13 mouse cellular contexts compared by ENCODE assay signal in genomic region chr9:62932575-62933339, GRCm38 (mm10). TPM values are rescaled to one million over a fixed set of nuclear protein-coding genes. Genes with fewer than 3 reads are reported as not detected.
DNase-seq lines count a peak whose midpoint lies in the region; ATAC-seq and TF ChIP-seq lines count a peak whose summit lies in the region.
"Had no signal": no experiment of that assay in that cellular context is flagged by ENCODE, and none has a peak within 500 bp of the region (broad histone marks: within the 10 kb centered on the region; RNA-seq: fewer than 3 reads in every experiment).

No protein-coding gene starts in this region.

- no peak for TF ChIP-seq EP300 in heart, postnatal 0 days (IDR thresholded peaks at IDR 0.05; ENCODE audit: low read depth)

- H3K4me3 ChIP-seq in heart, embryonic 10.5 days: no peak overlapping the region
- H3K4me3 ChIP-seq in lung, embryonic 16.5 days (ENCODE audit: low read length): no peak overlapping the region
- H3K4me3 ChIP-seq in heart, postnatal 0 days (ENCODE audit: low read depth, low read length): no peak overlapping the region
- H3K4me3 ChIP-seq: neural tube, embryonic 13.5 days had no signal

- peak overlapping the region; percentile 7; the same call in 1 of the 2 replicates for H3K27ac ChIP-seq in heart, embryonic 10.5 days
- H3K27ac ChIP-seq in lung, embryonic 16.5 days (ENCODE audit: low read length): 0 out of 2 replicates have a peak overlapping the region, but pooled peaks have one; percentile 12
- peak overlapping the region; percentile 58 for H3K27ac ChIP-seq in heart, postnatal 0 days (ENCODE audit: low read depth)
- H3K27ac ChIP-seq: neural tube, embryonic 13.5 days had no signal

- H3K9me3 ChIP-seq in heart, embryonic 10.5 days: no peaks in the 10 kb centered on the region
- no peaks in the 10 kb centered on the region for H3K9me3 ChIP-seq in lung, embryonic 16.5 days (ENCODE audit: control insufficient read depth, low read length)
- no peaks in the 10 kb centered on the region for H3K9me3 ChIP-seq in heart, postnatal 0 days (replicated peaks; ENCODE audit: control insufficient read depth, low read length)
- H3K9me3 ChIP-seq: neural tube, embryonic 13.5 days had no signal

- H3K36me3 ChIP-seq in heart, embryonic 10.5 days: no peaks in the 10 kb centered on the region
- H3K36me3 ChIP-seq in lung, embryonic 16.5 days (ENCODE audit: control insufficient read depth, insufficient read depth, low read length): 0 out of 2 replicates have a peak, but pooled peaks cover 2% of the 10 kb centered on the region
- H3K36me3 ChIP-seq in heart, postnatal 0 days (replicated peaks; ENCODE audit: control insufficient read depth, insufficient read depth, low read length): no peaks in the 10 kb centered on the region
- H3K36me3 ChIP-seq: neural tube, embryonic 13.5 days had no signal

- H3K4me1 ChIP-seq in heart, embryonic 10.5 days: peaks cover 30% of the 10 kb centered on the region
- peaks cover 22% of the 10 kb centered on the region for H3K4me1 ChIP-seq in lung, embryonic 16.5 days (replicated peaks; ENCODE audit: control insufficient read depth, insufficient read depth, low read length)
- peaks cover 20% of the 10 kb centered on the region for H3K4me1 ChIP-seq in heart, postnatal 0 days (ENCODE audit: control insufficient read depth, insufficient read depth)

- no peak overlapping the region for H3K4me2 ChIP-seq in lung, embryonic 16.5 days (ENCODE audit: low read depth, low read length)
- no peak overlapping the region for H3K4me2 ChIP-seq in heart, postnatal 0 days (ENCODE audit: low read depth, low read length)
- H3K4me2 ChIP-seq: neural tube, embryonic 13.5 days had no signal

- ATAC-seq in lung, embryonic 16.5 days (ENCODE audit: low read depth): no peak
- no peak for ATAC-seq in heart, postnatal 0 days (ENCODE audit: insufficient read depth, low read depth)

- no peak for DNase-seq in heart, embryonic 10.5 days (ENCODE audit: low spot score)
- DNase-seq in heart, adult 11 months: no peak
- no peak for DNase-seq in lung, postnatal 14 days
- DNase-seq in heart, postnatal 0 days (ENCODE audit: low spot score): peak; percentile 39
- peak; percentile 30 for DNase-seq in skeletal muscle tissue, adult 2 months (ENCODE audit: low read depth, low spot score)
- no peak for DNase-seq in cerebellum, postnatal 25 days
- DNase-seq in gastrocnemius, adult 18-20 months (ENCODE audit: low spot score): no peak
- DNase-seq: kidney, adult 8-10 months; layer of hippocampus, adult 9-11 months; midbrain, embryonic 14.5 days; right cerebral cortex, adult 18-20 months had no signal

- no peak for TF ChIP-seq CTCF in heart, postnatal 0 days (IDR thresholded peaks at IDR 0.05; ENCODE audit: low read depth)

- H3K27me3 ChIP-seq in heart, embryonic 10.5 days (ENCODE audit: insufficient read depth, poor library complexity, severe bottlenecking): no peaks in the 10 kb centered on the region
- no peaks in the 10 kb centered on the region for H3K27me3 ChIP-seq in lung, embryonic 16.5 days (ENCODE audit: control insufficient read depth, insufficient read depth, low read depth, low read length)
- no peaks in the 10 kb centered on the region for H3K27me3 ChIP-seq in heart, postnatal 0 days (ENCODE audit: control insufficient read depth, insufficient read depth, low read length)
- H3K27me3 ChIP-seq: neural tube, embryonic 13.5 days had no signal

- WGBS in heart, embryonic 10.5 days: 60% methylated on average over 4 of the region's 4 CpGs
- WGBS in lung, embryonic 16.5 days: 61% methylated on average over 4 of the region's 4 CpGs
- WGBS in heart, postnatal 0 days: 27% methylated on average over 4 of the region's 4 CpGs

- no peak overlapping the region for H3K9ac ChIP-seq in lung, embryonic 16.5 days (ENCODE audit: low read length)
- H3K9ac ChIP-seq in heart, postnatal 0 days (replicated peaks; ENCODE audit: low read depth, low read length): no peak overlapping the region
- H3K9ac ChIP-seq: neural tube, embryonic 13.5 days had no signal

RNA-seq across cellular contexts. Expression of gene Pias1, which starts 55.0 kb away (rescaled TPM):
- 40.8 and 43.8 TPM in 2 replicates for polyA plus RNA-seq in heart, embryonic 10.5 days (2016; fragmentation: Nextera tagmentation; extraction: Ambion mirVana)
- 88.7 and 91.8 TPM in 2 replicates for polyA plus RNA-seq in lung, embryonic 16.5 days (2015; fragmentation: Nextera tagmentation; extraction: Ambion mirVana)
- total RNA-seq in heart, postnatal 0 days (2014; rRNA removed; ENCODE audit: low replicate concordance): 13.2 and 20.5 TPM in 2 replicates
- polyA plus RNA-seq in heart, postnatal 0 days (2015; fragmentation: Nextera tagmentation; extraction: Ambion mirVana): 25.1 and 26.5 TPM in 2 replicates
- 10 to 100 TPM; 19.6 to 21.3 TPM for total RNA-seq in gastrocnemius, adult 18-20 months (2021)

Comparison
In these comparisons a context has a peak if more than half of its experiments do, and no peak if none do; other contexts are left out.
1. DNase-seq: peak in heart, postnatal 0 days (single experiment) and skeletal muscle tissue, adult 2 months (single experiment); none in heart, embryonic 10.5 days (single experiment), heart, adult 11 months (single experiment), lung, postnatal 14 days (single experiment), cerebellum, postnatal 25 days (0 of 2) and gastrocnemius, adult 18-20 months (single experiment).
2. H3K27ac ChIP-seq: peak in every context shown above with its lines; median percentile 58 in heart, postnatal 0 days; 12 in lung, embryonic 16.5 days; 7 in heart, embryonic 10.5 days.